Mouse (Mus musculus): Measurements from ENCODE around the gene Nr1i2. TPM values are rescaled to one million over a fixed set of nuclear protein-coding genes. Genes with fewer than 3 reads are reported as not detected.
A peak's percentile ranks its signal among the peaks of the same experiment; 100 is the strongest.
"Not testable (repeated sequence)": the region's sequence is repeated elsewhere in the genome, so short reads cannot be mapped to it uniquely, and the experiment has no call there.

Gene Nr1i2
- total RNA-seq (2022), result under 1 TPM in 1 of 4 experiments, not detected in 3; 0.13 TPM

DNA sequence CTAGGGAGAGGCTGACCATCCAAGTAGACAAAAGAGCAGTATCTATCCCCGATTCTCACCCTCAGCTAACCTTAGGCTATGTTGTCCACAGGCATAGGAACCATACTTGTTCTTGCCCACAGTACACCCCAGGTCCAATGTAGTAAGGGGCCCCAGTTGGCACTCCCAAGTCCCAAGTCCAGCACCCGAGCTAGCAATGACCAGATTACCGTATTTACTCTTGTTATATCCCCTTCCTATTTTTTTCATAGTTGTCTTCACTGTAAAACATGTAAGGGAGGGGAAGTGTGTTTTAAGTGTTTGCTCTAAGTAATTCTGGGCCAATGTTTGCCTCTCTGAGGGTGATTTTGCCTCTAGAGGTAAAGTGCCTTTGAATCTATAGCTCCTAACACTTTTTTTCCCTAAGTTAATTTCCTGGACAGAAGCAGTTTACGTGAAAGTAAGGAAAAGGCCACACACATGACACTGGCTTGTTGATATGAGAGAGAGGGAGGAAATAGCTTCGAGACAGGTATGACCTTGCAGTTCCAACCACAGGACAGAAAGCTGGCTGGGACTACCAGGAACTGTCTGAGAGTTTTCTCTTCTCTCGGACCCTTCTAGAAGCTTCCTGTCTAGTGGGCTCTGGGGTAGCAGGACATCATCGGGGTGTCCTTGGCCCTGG, at the start of gene Nr1i2:
Gene Nr1i2 (minus strand): TSS at position 140 of the 664 bp plus-strand sequence.
- DNase-seq (ENCODE audit: low spot score in 2 of 2), result no peak

DNA sequence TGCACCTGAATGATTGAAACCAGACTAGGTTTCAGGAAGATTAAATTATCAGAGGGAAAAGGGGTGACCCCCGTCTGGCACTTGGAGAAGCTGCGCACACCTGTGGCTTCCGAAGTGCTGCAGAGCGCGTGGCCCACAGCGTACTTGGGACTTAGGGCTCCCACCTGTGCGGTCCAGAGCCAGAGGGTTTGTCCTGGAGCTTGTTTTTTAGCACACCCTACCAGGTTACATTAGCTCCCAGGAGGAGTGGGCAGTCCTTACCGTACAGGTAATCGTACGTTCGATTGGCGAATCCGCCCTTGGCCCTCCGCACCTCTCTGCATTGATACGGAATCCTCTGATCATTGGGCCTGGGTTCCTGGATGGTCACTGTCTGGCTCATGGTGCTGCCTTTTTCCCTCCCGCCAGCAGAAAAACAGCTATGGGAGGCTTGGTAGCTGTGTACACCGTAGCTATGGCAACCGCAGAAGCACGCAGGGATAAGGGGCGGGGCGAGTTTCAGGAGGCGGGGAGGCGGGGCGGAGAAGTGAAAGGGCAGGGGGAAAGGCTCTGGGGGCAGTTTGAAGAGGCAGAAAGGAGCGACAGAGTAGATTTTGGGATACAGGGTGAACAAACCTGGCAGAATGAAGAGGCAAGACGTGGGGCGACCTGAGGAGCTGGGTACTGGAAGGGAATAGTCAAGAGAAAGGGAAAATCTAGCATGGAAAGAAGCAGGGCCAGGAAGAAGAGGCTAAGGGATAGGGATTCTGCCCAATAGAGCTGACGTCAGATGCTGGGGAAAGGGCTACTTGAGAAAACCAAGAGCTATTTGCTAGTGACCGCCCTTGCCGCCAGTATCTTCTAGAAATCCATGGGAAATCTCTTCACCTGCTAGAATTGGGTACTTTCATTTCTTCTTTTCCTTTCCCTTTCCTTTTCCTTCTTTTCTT, 47.0 kb upstream of the Nr1i2 start, which contains the start of gene Maats1:
Gene Maats1 (minus strand): TSS at position 748 of the 929 bp plus-strand sequence.
- peak; percentile 42 to 58 for DNase-seq (ENCODE audit: low spot score in 2 of 2)

DNA sequence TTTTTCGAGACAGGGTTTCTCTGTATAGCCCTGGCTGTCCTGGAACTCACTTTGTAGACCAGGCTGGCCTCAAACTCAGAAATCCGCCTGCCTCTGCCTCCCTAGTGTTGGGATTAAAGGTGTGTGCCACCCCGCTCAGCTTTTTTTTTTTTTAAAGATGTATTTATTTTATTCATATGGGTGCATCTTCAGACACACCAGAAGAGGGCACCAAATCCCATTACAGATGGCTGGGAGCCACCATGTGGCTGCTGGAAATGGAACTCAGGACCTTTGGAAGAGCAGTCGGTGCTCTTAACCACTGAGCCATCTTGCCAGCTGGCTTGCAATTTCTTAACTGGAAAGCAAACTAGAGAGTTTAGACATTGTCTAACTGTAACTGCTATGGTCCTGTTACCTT, 43.5 kb upstream of the Nr1i2 start:
- DNase-seq (ENCODE audit: low spot score in 2 of 2), result not testable (repeated sequence)

DNA sequence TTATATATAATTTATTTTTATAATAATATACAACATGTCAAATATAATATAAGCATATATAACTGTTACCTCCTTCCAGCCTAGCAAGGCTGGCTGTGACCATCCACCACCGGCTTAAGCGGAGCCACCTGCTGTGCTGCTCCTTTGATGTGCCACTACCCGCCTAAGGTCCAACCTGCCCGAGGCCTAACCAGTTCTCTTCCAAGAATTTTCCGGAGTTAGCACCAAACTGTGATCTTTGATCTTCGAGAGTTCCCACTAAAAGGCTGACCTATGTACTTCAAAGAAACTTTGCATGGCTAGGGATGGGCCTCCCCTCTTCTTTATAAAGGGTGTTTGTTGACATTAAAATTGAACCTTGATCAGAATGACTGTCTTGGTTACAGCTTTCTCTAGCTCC, 39.8 kb upstream of the Nr1i2 start:
- DNase-seq (ENCODE audit: low spot score in 2 of 2), result no peak

DNA sequence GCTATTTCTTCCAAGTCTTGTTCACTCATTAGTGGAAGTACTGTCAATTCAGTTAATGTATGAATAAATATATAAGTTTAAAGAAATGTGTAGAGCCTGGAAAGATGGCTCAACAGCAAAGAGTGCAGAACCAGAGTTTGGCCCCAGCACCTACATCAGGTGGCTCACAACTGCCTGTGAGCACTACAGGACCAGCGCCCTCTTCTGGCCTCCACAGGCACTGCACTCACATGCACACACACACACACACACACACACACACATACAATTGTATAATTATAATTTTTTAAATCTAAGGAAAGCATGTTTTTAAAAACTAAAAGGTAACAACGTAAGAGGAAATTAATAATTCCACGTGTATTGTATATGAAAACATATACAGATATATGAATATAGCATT, 34.7 kb upstream of the Nr1i2 start:
- DNase-seq (ENCODE audit: low spot score in 2 of 2), result no peak

DNA sequence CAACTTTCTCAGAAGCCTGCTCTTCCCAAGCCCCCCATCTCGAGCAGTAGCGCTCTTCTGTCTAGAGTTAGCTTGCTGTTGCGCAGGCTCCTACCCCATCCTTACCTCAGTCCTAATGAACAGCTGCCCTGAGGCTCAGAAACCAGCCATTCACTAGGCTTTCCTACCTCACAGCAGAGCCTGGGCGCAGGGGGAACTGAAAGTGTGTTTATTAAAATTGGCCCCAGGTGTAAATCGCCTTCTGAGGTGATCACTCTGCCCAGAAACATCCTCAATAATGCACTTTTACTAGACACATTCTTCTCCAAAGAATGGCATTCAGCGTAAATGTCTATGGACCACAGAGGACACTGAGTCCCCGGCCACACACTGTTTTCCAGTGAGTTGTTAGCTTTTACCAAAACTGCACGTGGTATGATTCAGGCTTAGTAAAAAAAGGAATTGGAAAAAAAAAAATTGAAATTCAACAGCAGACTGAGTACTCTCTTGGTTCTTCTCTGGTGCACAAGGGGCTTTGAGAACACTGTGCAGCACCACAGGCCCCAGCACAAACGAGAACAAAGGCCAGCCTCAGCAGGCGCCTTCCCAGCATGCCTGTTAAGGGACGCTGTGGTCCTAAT, 32.3 kb upstream of the Nr1i2 start:
- no peak for DNase-seq (ENCODE audit: low spot score in 2 of 2)

DNA sequence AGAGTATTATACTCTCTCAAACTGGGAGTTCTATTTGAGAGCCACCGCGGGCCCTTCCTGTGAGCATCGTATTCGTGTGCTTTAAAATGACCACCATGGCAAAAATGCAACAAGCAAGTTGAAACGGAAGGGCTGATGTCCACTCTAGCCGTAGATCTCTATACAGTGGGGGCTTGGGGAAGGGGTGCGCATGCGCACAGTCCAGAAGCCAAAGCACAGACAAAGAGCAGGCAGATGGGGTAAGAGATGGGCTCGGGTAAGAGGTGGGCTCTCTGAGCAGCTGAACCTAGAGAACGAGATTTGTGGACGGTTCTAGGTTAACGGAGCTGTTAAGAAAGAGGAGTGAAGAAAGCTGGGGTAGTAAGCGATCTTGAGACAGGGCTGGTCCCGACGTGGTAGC, 29.7 kb upstream of the Nr1i2 start:
- DNase-seq (ENCODE audit: low spot score in 2 of 2), result no peak

DNA sequence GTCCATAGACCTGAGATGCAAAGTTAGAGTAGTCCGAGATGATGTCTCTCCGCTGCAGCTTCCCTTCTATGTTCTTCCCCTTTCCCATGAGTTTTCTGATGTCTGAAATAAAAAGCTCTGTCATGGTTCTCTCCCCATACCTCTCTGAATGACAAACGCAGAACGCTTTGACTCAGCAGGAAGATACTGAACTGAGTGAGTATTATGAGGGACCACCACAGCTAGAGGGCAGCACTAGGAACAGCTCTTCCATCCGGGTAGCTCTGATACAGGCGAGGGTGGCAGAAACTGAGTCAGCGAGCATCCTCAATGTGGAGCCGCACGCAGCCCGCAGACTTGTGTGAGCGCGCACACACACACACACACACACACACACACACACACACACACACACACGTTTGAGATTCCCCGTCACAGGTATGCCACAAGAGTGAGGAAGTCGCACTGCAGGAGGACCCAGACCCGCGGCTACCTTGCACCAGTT, 26.9 kb upstream of the Nr1i2 start:
- peak; percentile 18 to 48 for DNase-seq (ENCODE audit: low spot score in 2 of 2)

DNA sequence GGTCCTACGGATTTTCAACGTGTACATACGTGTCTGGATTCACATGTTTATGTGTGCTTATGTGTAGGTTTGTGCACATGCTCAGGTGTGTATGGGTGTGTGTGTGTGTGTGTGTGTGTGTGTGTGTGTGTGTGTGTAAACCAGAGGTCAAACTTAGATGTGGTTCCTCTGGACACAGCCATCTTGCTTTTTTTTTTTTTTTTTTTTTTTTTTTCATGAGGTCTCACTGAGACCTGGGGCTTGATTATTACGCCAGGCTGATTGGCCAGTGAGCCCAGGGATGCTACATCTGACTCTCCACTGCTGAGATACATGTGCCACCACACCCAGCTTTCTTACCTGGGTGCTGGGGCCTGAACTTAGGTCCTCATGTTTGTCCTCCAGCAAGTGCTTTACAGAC, 24.5 kb upstream of the Nr1i2 start:
- no peak for DNase-seq (ENCODE audit: low spot score in 2 of 2)

DNA sequence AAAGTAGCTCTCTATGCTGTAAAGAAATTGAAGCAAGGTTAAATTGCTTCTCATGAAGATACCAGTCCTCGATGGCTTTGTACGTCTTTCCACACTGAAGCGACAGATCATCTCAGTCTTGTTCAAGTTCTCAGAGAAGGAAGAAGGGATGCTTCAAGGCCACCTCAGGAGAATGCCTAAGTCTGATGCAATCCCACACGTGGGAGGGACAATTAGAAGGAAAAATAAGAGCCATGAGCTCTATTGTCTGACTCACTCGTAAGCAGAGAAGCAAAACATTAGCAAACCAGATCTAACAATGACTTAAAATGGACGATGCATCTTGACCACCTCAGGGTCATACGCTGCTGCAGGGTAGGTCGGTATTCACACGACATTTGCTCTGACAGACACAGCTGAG, 23.9 kb upstream of the Nr1i2 start:
- DNase-seq (ENCODE audit: low spot score in 2 of 2), result no peak

DNA sequence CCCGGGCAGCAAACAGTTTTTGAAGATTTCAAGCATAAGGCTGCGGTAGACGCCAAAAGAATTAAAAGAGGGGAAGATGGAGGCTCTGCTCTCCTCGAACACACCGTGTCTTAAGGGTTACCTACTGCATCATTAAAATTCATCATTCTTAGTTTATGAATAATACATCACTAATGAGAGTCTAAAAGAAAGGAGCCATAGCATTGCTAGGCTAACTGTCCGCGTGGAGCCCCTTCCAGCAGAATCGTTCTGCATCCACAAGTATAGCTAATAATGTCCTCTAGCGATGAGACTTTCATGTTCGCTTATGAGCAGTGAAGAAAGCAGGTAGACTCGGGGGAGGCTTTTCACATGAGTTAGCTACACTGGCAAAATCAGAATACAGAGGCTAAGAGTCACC, 13.6 kb upstream of the Nr1i2 start:
- DNase-seq (ENCODE audit: low spot score in 2 of 2), result no peak

DNA sequence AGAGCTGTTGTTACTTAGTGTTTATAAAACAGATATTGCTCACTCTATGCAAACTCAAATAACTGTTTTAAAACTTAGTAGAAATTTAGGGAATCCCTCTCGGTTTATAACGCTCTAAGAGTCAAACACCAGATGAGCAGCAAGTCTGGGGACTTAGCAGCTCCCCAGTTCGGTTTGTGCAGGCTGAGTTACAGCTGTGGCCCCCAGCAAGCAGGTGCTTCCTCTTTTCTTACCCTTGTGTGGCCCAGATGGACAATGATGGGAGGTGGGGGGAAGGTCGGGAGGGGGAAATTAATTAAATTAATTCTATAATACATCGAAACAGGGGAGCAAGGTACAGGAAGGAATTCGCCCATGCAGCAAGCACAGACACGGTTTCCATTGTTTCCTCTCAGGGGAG, 13.0 kb upstream of the Nr1i2 start:
- DNase-seq (ENCODE audit: low spot score in 2 of 2), result no peak

DNA sequence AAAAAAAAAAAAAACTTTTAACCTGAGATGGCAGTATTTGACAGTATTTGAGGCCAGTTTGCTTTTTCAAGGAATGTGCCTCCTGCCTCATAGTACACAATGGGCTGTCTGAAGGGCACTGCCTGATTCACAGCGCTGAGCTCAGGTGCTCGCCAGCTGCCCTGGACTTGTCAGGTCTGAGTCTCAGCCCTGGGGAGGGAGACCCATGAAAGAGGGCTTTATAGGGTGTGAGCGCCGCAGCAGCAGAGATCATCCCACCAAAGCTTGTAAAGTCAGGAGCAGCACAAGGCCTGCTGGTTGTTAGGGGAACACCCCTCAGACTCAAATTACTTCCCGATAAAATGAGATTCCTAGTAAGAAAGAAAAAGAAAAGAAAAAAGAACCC, 12.6 kb upstream of the Nr1i2 start:
- DNase-seq (ENCODE audit: low spot score in 2 of 2), result no peak

DNA sequence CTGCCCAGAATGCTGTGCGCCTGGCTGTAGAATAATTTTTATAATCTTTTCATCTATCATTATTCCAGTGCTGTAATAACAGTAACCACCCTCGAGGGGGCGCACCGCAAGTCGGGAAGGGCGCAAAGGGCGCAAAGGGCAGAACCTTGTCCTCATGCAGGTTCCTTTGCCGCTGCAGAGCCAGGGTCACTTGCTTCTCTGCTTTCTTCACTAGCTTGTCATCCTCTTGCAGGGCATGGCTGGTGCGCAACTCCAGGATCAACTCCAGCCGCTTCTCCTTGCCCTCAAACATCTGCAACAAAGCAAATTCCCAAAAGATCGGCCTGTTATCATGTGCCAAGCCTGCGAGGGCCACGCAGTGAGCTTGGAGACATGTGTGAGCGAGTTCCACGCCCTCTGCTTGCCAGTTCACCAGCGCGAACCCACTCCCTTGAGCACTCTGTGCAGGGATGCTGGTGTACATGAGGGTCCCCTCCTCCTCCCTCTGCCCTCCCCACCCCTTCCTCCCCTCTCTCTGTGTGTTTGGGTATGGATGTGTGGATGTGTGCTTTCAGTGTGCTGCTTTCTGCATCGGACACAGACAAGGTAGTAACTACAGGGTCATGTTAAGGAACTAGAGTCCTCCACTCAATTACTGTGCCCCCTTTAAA, 12.1 kb upstream of the Nr1i2 start:
- no peak for DNase-seq (ENCODE audit: low spot score in 2 of 2)

DNA sequence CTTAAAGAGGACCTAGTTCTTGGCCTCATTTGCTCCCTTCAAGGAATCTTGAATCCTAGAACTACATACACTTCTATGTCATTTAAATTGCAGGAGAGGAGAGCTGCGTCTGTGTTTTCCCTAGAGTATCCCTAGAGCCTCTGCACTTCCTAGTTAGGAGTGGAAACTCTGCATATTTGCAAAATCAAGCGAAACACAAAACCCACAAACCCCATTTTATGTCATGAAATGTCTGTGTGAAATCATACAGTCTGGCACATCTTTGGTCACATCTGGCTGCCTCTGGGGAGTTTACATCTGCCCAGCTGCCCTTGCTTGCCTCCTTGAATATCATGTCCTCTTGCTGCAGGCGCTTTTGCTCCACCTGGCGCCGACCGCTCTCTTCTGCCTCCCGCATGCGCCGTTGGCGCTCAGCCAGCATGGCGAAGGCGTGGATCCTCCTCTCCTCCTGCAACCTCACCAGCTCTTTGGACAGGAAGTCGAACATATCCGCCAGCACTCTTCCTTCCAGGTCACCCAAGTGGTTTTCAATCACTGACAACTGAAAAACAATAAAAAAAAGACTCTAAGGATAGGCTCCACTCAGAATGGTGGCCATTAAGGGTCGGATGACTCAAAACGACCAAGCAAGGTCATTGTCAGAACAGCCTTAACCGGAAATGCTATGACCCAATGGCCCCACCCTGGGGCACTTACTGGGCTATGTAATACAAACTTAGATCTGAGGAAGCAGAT, 10.0 kb upstream of the Nr1i2 start:
- no peak for DNase-seq (ENCODE audit: low spot score in 2 of 2)

DNA sequence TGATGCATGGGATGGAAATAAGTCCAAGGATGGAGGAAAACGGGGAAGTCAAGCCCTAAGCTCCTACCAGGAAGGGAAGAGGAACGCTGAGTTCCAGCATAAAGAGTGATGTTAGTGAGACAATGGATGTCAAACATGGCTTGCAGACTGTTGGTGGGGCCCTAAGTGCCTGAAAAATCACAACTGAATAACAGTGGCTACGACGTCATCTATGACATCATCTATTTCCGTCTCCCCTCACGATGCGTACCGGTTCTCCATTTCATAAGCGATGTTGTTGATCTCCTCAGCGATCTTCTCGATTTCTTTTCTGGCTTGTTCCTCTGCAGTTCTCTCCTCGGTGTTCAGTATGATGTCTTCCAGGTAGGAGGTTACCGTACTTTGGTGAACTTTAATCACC, 7.7 kb upstream of the Nr1i2 start:
- DNase-seq (ENCODE audit: low spot score in 2 of 2), result no peak

DNA sequence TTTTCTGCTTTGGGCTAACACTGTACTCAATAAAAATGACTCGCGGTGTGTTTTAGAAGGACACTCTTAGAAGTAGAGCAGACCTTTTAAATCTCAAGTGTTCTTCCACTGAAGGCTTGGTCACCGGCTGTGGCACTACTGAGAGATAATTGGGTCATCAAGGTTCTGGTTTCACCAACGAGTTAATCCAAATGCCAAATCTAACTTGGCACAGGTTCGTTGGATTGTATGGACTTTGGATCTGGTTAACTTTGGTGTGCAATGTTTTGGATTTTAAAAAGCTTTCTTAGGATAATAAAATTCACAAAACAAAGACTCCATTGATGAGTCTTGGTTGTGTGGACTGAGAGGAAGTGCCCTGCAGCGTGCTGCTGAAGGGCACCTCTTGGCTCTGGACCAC, 3.8 kb upstream of the Nr1i2 start:
- DNase-seq (ENCODE audit: low spot score in 2 of 2), result no peak

DNA sequence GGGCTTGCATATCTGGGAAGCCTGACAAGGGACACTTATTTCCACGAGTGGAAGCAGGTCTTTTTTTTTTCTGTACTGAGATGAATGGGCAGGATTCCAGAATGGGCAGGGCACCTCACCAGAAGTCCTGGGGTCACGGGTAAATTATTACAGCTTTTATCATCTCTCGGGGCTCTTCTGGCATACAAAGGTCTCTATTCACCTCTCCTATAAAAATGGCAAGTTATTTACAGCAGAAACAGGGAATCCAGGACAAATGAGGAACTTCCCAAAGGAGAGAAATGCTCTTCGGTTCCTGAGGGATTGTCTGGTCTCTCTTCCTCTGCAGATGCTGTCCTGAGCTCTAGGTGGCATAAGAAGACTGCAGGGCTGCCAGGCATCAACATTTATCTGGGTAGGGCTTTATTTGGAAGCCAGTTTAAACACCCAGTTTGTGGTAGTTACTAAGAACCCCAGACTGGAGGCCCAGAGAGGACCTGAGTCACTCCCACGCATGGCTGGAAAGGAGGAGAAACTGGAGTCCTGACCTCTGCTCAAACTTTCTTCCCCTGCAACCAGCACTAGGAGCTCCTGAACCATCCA, 816 bp upstream of the Nr1i2 start:
- DNase-seq (ENCODE audit: low spot score in 2 of 2), result no peak

DNA sequence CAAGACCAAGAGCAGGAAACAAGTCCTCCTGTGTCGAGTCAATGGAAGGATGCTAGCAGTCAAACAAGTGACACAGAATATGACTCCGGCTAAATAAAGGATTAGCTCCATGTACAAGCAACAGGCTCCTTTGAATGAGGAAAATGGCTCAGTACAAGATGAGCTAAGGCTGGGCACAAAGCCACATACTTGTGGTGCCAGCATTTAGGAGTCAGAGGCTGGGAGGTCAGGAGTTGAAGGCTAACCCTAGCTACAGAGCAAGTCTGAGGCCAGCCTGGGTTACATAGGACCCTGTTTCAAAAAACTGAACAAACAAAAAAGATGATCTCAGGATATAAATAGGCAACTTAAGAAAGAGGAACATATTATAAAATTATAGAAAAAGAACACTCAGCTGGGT, 4.5 kb downstream of the Nr1i2 start:
- no peak for DNase-seq (ENCODE audit: low spot score in 2 of 2)

DNA sequence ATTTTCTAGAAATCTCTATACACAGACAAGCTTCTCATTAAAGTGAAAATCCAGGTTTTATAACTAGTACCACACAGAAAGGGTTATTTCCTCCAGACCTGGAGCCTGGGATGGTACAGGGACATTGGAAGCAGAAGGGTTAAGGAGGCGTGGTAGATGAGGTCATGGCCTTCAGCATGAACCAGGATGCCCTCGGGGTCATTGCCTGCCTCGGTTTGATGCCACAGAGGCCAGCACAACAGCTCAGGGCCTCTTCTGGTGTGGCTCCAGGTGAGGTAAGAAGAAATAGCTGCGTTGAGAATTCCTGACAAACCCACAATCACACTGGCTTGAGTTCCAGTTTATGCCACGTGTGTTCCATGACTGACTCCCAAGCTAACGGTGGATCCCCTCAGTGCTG, 5.8 kb downstream of the Nr1i2 start:
- no peak for DNase-seq (ENCODE audit: low spot score in 2 of 2)

DNA sequence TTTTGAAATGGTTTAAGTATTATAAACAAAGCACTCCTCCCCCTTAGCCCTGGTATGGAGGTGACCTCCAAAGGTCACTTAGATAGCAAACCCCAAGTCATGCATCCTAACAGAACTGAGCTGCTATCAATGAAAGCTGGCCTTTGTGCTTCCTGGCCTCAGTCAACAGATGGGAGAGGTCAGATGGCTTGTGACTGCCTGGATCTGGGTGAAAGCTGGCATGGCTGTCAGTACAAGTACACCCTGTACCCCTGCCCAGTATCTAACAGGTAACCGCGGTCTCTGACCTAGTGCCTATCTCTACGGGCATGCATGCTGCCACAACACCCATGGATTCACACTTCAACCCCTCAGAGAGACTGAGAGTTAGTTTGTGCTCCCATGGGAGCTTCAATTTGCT, 6.9 kb downstream of the Nr1i2 start:
- DNase-seq (ENCODE audit: low spot score in 2 of 2), result no peak

All from left cerebral cortex, adult 8-10 months (tissue).